Mouse (Mus musculus): ENCODE measurements around the gene Lamp2.
"Not testable (repeated sequence)": the region's sequence is repeated elsewhere in the genome, so short reads cannot be mapped to it uniquely, and the experiment has no call there.

The Lamp2 gene

GRCm38 (mm10) chrX:38428818-38429440, 27.3 kb downstream of the Lamp2 start:
- no peak for DNase-seq (ENCODE audit: low read depth, low spot score)

GRCm38 (mm10) chrX:38426043-38426442, 30.2 kb downstream of the Lamp2 start:
- no peak for DNase-seq (ENCODE audit: low read depth, low spot score)

GRCm38 (mm10) chrX:38423096-38423495, 33.2 kb downstream of the Lamp2 start:
- no peak for DNase-seq (ENCODE audit: low read depth, low spot score)

GRCm38 (mm10) chrX:38422396-38422795, 33.9 kb downstream of the Lamp2 start:
- DNase-seq (ENCODE audit: low read depth, low spot score), result no peak

- no peak for DNase-seq (ENCODE audit: low read depth, low spot score)
Measured at GRCm38 (mm10) chrX:38403879-38404278, 52.4 kb downstream of the Lamp2 start.

- no peak for DNase-seq (ENCODE audit: low read depth, low spot score)
Measured at GRCm38 (mm10) chrX:38402981-38403380, 53.3 kb downstream of the Lamp2 start.

- DNase-seq (ENCODE audit: low read depth, low spot score), result no peak
Measured at GRCm38 (mm10) chrX:38402004-38402403, 54.2 kb downstream of the Lamp2 start.

GRCm38 (mm10) chrX:38400616-38401015, 55.6 kb downstream of the Lamp2 start:
- DNase-seq (ENCODE audit: low read depth, low spot score), result no peak

GRCm38 (mm10) chrX:38399671-38400070, 56.6 kb downstream of the Lamp2 start:
- DNase-seq (ENCODE audit: low read depth, low spot score), result no peak

GRCm38 (mm10) chrX:38373169-38373568, 83.1 kb downstream of the Lamp2 start:
- DNase-seq (ENCODE audit: low read depth, low spot score), result not testable (repeated sequence)

- DNase-seq (ENCODE audit: low read depth, low spot score), result not testable (repeated sequence)
Measured at GRCm38 (mm10) chrX:38364621-38365020, 91.6 kb downstream of the Lamp2 start.

GRCm38 (mm10) chrX:38362016-38362415, 94.2 kb downstream of the Lamp2 start:
- no peak for DNase-seq (ENCODE audit: low read depth, low spot score)
